Mouse (Mus musculus) ES-E14 (cell line): ENCODE data around the gene Abcc9. TPM values are rescaled to one million over a fixed set of nuclear protein-coding genes. Genes with fewer than 3 reads are reported as not detected.

Experiments used
- DNase-seq: peaks from one replicate; pipeline ENCODE4 v3.0.0-alpha.2; 2013; ENCODE audit warnings: low read depth, low spot score
- H3K27ac ChIP-seq: 2 replicates; pipeline ENCODE4 v1.5.1; 2012; ENCODE audit warnings: low read depth, mild to moderate bottlenecking, low read length, moderate library complexity, mixed read lengths; ENCODE audit not compliant: poor library complexity, insufficient read depth, severe bottlenecking
- H3K36me3 ChIP-seq: 2 replicates; pipeline ENCODE4 v1.6.1; 2012; ENCODE audit warnings: mild to moderate bottlenecking, low read length, moderate library complexity, mixed read lengths; ENCODE audit not compliant: control insufficient read depth, poor library complexity, insufficient read depth, severe bottlenecking
- H3K4me1 ChIP-seq, 2 experiments: fragments of 150-350 bp in 1 of 2; sonication (generic) in 1 of 2; 2 replicates each; pipeline ENCODE4 v1.6.1; 2012; ENCODE audit warnings: low read length in 2 of 2, mild to moderate bottlenecking in 1 of 2, mixed read lengths in 1 of 2; ENCODE audit not compliant: control insufficient read depth in 2 of 2, insufficient read depth in 2 of 2, poor library complexity in 1 of 2
- H3K4me3 ChIP-seq, 2 experiments: fragments of 150-350 bp in 1 of 2; sonication (generic) in 1 of 2; 2 replicates each; pipeline ENCODE4 v1.5.1; 2012; ENCODE audit warnings: low read length in 2 of 2, low read depth in 1 of 2, mild to moderate bottlenecking in 1 of 2, mixed read lengths in 1 of 2; ENCODE audit not compliant: insufficient read depth in 1 of 2, poor library complexity in 1 of 2, severe bottlenecking in 1 of 2
- H3K9ac ChIP-seq: 2 replicates; pipeline ENCODE4 v1.6.1; 2012; ENCODE audit warnings: low read depth, mild to moderate bottlenecking, low read length, mixed read lengths; ENCODE audit not compliant: poor library complexity, insufficient read depth, severe bottlenecking
- H3K9me3 ChIP-seq: fragments of 150-350 bp; sonication (generic); 2 replicates; pipeline ENCODE4 v1.6.1; 2012; ENCODE audit warnings: low read depth, mild to moderate bottlenecking, low read length; ENCODE audit not compliant: control insufficient read depth, insufficient read depth
- CHD2 ChIP-seq: IDR thresholded peaks from 2 replicates; pipeline ENCODE4 v1.6.1; 2014; ENCODE audit warnings: mild to moderate bottlenecking, low read depth, low read length, inconsistent platforms
- HCFC1 ChIP-seq: IDR thresholded peaks from 2 replicates; pipeline ENCODE4 v1.6.1; 2012; ENCODE audit warnings: low read length, inconsistent platforms, borderline replicate concordance; ENCODE audit not compliant: insufficient read depth
- MAFK ChIP-seq: IDR thresholded peaks from 2 replicates; pipeline ENCODE4 v1.6.1; 2014; ENCODE audit warnings: mild to moderate bottlenecking, low read depth, low read length, inconsistent platforms; ENCODE audit not compliant: insufficient read depth
- ZC3H11A ChIP-seq: IDR thresholded peaks from 2 replicates; pipeline ENCODE4 v1.6.1; 2012; ENCODE audit warnings: low read depth, mild to moderate bottlenecking, inconsistent platforms, low read length, borderline replicate concordance
- ZNF384 ChIP-seq: IDR thresholded peaks from 2 replicates; pipeline ENCODE4 v1.6.1; 2012; ENCODE audit warnings: low read depth, low read length, inconsistent platforms
- in situ Hi-C, 2 experiments: fragments of 600-800 bp; cut with MboI; formaldehyde crosslinking; loops; one replicate each; pipeline ENCODE4 v1.15.1; 2025; ENCODE audit warnings: low sequenced_read_pairs in 2 of 2, inconsistent platforms in 1 of 2; ENCODE audit not compliant: unreplicated experiment in 2 of 2
- total RNA-seq: library from RNA; depleted of rRNA; stranded (reverse); fragments of 300-350 nt; gene quantifications from 2 replicates; pipeline ENCODE4 v1.2.3, GENCODE M21; 2012

The Abcc9 gene
- total RNA-seq, 1 experiment, result 0.13 TPM

DNA sequence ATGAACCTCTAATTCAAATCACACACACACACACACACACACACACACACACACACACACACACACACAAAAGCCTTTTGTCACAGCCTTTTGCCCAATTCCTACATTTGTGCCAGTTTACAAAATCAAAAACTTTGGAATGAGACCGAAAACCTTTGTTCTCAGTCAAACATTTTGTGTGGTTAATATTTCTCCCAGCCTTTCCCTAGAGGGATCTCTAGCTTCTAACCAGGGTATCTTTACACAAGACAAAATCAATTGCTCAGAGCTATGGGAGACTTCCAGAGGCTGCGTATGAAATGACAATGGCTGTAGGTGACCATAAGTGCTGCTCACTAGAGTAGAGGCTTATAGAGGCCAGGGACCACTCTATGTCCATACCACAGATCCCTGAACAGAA, 36.1 kb upstream of the Abcc9 start:
- in situ Hi-C loops, result loop anchor here in 1 of 2 experiments (25.0 kb wide), 1 partner anchor 376 kb away; no protein-coding TSS in a partner anchor
- no peak overlapping the region for H3K27ac ChIP-seq
- H3K4me1 ChIP-seq, result peaks cover 3 to 13% of the 10 kb centered on the region in 2 experiments; a peak in 2 of 4 replicates

DNA sequence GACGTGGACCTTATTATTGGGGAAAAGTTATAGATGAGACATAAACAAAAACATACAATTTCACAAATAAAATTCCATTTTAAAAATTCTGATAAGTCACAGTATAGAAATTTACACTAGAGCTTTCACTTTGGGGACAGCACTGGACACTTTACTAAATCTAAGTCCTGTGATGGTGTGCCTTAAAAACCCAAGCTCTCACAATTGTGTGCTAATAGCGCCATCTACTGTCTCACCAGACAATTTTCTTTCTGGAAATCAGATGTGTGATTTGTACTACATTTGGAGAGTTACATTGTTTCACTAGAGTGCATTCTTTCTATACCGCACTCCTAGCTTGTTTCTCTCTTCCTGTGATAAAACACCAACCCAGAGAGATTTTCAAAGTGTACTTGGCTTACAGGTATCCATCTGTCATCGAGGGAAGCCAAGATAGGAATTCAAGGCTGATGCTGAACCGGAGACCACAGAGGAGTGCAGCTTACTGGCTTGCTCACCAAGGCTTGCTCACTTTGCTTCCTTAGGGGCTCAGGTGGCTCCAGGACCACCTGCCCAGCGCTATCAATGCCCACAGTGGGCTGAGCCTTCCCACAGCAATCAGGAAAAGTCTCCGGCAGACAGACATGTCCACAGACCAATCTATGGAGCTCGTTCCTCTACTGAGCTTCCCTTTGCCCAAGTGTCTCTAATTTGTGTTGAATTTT, 33.3 kb upstream of the Abcc9 start:
- no peak overlapping the region for H3K27ac ChIP-seq
- 0 out of 4 replicates have a peak, but pooled peaks cover 0 to 2% of the 10 kb centered on the region in 2 experiments for H3K4me1 ChIP-seq
- no peak overlapping the region for H3K4me3 ChIP-seq
- in situ Hi-C loops, result loop anchor here in 1 of 2 experiments (25.0 kb wide), 1 partner anchor 373 kb away; no protein-coding TSS in a partner anchor
- H3K9ac ChIP-seq, result no peak overlapping the region
- no peaks in the 10 kb centered on the region for H3K36me3 ChIP-seq
- no peaks in the 10 kb centered on the region for H3K9me3 ChIP-seq
- TF ChIP-seq ZNF384 (no peak), CHD2 (no peak), HCFC1 (no peak), MAFK (no peak), ZC3H11A (peak; percentile 87)
- no peak for DNase-seq

More for the DNA sequence above, 36.1 kb upstream of the Abcc9 start:
- Histone ChIP-seq H3K9ac (no peak overlapping the region), H3K9me3 (no peaks in the 10 kb centered on the region), H3K4me3 (no peak overlapping the region), H3K36me3 (no peaks in the 10 kb centered on the region)
- DNase-seq, result no peak
- TF ChIP-seq MAFK, result no peak
- TF ChIP-seq HCFC1, result no peak
- TF ChIP-seq ZNF384, result no peak
- TF ChIP-seq ZC3H11A, result no peak
- TF ChIP-seq CHD2, result no peak

DNA sequence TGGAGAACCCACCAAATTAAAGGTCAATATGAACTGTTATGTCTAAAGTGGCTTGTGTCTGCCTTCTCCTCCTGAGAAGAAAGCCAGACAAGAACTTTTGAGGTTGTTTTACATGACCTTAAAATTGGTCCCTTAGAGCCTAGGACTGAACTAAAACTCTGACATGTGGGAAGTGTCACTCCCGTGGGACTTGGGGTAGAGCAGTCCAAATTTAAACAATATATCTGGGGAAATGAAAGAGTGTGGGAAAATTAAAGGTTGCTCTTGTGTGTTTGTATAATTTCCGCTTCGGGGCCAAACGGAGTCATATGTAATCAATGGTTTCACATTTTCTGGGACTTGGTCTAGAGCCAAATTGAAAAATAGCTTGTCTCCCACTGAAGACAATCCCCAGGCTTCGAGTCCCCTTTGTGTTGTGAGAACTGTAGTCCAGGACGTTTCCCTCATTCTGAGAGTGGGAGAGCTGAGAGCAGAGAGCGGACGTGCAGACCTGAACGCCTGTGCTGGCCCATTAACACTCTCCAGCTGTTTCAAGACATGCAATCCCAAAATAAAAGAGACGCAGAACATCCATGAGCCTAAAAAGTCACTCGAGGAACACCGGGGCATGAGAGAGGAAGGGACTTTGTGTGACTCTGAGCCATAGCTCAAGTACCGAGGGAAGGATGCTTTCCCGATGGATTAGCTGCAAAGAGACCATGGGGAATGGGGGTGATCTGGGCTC, 30.6 kb upstream of the Abcc9 start:
- TF ChIP-seq CHD2 (no peak), ZC3H11A (no peak), MAFK (no peak), HCFC1 (no peak), ZNF384 (no peak)
- Histone ChIP-seq H3K9ac (no peak overlapping the region), H3K36me3 (no peaks in the 10 kb centered on the region), H3K4me1 (0 out of 4 replicates have a peak, but pooled peaks cover 0 to 2% of the 10 kb centered on the region in 2 experiments), H3K9me3 (no peaks in the 10 kb centered on the region), H3K27ac (no peak overlapping the region), H3K4me3 (no peak overlapping the region)
- no peak for DNase-seq
- in situ Hi-C loops, result loop anchor here (5.0 to 25.0 kb wide), 2 partner anchors 210 to 370 kb away; no protein-coding TSS in a partner anchor

DNA sequence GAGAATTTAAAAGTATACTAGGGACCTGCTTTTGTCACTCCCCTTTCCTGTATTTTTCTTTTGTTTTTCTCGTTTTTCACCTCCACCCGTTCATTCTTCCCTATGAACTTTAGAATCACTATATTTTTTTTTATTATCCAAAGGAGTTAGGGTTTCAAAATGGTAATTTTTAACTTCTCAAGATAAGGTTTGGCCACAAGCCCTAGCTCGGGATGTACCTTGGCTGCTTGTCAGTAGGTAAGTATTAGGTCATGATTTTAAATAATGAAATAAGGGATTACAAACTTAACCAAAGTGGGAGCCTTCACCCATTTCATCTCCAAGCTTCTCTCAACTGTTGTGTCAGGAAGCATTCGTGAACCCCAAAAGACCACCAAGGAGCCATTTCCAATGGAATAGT, 23.9 kb upstream of the Abcc9 start:
- H3K4me1 ChIP-seq, result no peaks in the 10 kb centered on the region
- H3K4me3 ChIP-seq, result no peak overlapping the region
- H3K27ac ChIP-seq, result no peak overlapping the region
- no peak overlapping the region for H3K9ac ChIP-seq
- no peaks in the 10 kb centered on the region for H3K36me3 ChIP-seq
- in situ Hi-C loops, result loop anchor here in 1 of 2 experiments (10.0 to 25.0 kb wide), 2 partner anchors 201 to 364 kb away; no protein-coding TSS in a partner anchor
- H3K9me3 ChIP-seq, result no peaks in the 10 kb centered on the region
- no peak for DNase-seq
- no peak for TF ChIP-seq ZC3H11A
- no peak for TF ChIP-seq HCFC1
- no peak for TF ChIP-seq CHD2
- no peak for TF ChIP-seq MAFK
- TF ChIP-seq ZNF384, result no peak
